Mouse (Mus musculus): ENCODE measurements around the gene Tmem108. TPM values are rescaled to one million over a fixed set of nuclear protein-coding genes. Genes with fewer than 3 reads are reported as not detected.
A peak's percentile ranks its signal among the peaks of the same experiment; 100 is the strongest.

The Tmem108 gene
- polyA plus RNA-seq, 1 experiment from 2014 or later, result 34.2 TPM

- Histone ChIP-seq H3K4me2 (replicated peaks) (no peak overlapping the region), H3K9ac (no peak overlapping the region), H3K27me3 (ENCODE audit: control insufficient read depth, insufficient read depth, low read length) (no peaks in the 10 kb centered on the region), H3K27ac (no peak overlapping the region), H3K9me3 (ENCODE audit: control insufficient read depth, low read length) (no peaks in the 10 kb centered on the region), H3K4me3 (replicated peaks; ENCODE audit: low read length) (no peak overlapping the region), H3K4me1 (replicated peaks; ENCODE audit: control insufficient read depth, insufficient read depth, low read length) (peaks cover 17% of the 10 kb centered on the region), H3K36me3 (replicated peaks; ENCODE audit: control insufficient read depth, insufficient read depth) (no peaks in the 10 kb centered on the region)
- ATAC-seq (ENCODE audit: low FRiP score), result no peak
- no peak for DNase-seq (ENCODE audit: low spot score)
- 78% methylated on average over 3 of the region's 3 CpGs for WGBS
These were observed 124.2 kb downstream of the Tmem108 start for GRCm38 (mm10) chr9:103637451-103637850.

GRCm38 (mm10) chr9:103636847-103637246 is 124.8 kb downstream of the Tmem108 start:
- Histone ChIP-seq H3K27ac (no peak overlapping the region), H3K36me3 (replicated peaks; ENCODE audit: control insufficient read depth, insufficient read depth) (no peaks in the 10 kb centered on the region), H3K4me2 (replicated peaks) (no peak overlapping the region), H3K27me3 (ENCODE audit: control insufficient read depth, insufficient read depth, low read length) (no peaks in the 10 kb centered on the region), H3K9ac (no peak overlapping the region), H3K4me1 (replicated peaks; ENCODE audit: control insufficient read depth, insufficient read depth, low read length) (peaks cover 17% of the 10 kb centered on the region), H3K4me3 (replicated peaks; ENCODE audit: low read length) (no peak overlapping the region), H3K9me3 (ENCODE audit: control insufficient read depth, low read length) (no peaks in the 10 kb centered on the region)
- DNase-seq (ENCODE audit: low spot score) (no peak), ATAC-seq (ENCODE audit: low FRiP score) (no peak)
- WGBS, result 53% methylated on average over 3 of the region's 3 CpGs

- Histone ChIP-seq H3K9ac (no peak overlapping the region), H3K27ac (no peak overlapping the region), H3K4me2 (replicated peaks) (no peak overlapping the region), H3K4me1 (replicated peaks; ENCODE audit: control insufficient read depth, insufficient read depth, low read length) (peaks cover 15% of the 10 kb centered on the region), H3K9me3 (ENCODE audit: control insufficient read depth, low read length) (no peaks in the 10 kb centered on the region), H3K27me3 (ENCODE audit: control insufficient read depth, insufficient read depth, low read length) (no peaks in the 10 kb centered on the region), H3K36me3 (replicated peaks; ENCODE audit: control insufficient read depth, insufficient read depth) (no peaks in the 10 kb centered on the region), H3K4me3 (replicated peaks; ENCODE audit: low read length) (no peak overlapping the region)
- WGBS, result 6% methylated on average over 9 of the region's 9 CpGs
- no peak for ATAC-seq (ENCODE audit: low FRiP score)
- no peak for DNase-seq (ENCODE audit: low spot score)
These were observed 132.7 kb downstream of the Tmem108 start for GRCm38 (mm10) chr9:103628861-103629469.

GRCm38 (mm10) chr9:103627404-103627900 is 134.2 kb downstream of the Tmem108 start:
- no peak overlapping the region for H3K27ac ChIP-seq
- ATAC-seq (ENCODE audit: low FRiP score) (no peak), DNase-seq (ENCODE audit: low spot score) (no peak)
- peaks cover 15% of the 10 kb centered on the region for H3K4me1 ChIP-seq (replicated peaks; ENCODE audit: control insufficient read depth, insufficient read depth, low read length)
- 86% methylated on average over 8 of the region's 8 CpGs for WGBS
- H3K9ac ChIP-seq, result no peak overlapping the region
- H3K9me3 ChIP-seq (ENCODE audit: control insufficient read depth, low read length), result no peaks in the 10 kb centered on the region
- no peak overlapping the region for H3K4me3 ChIP-seq (replicated peaks; ENCODE audit: low read length)
- no peaks in the 10 kb centered on the region for H3K36me3 ChIP-seq (replicated peaks; ENCODE audit: control insufficient read depth, insufficient read depth)
- no peaks in the 10 kb centered on the region for H3K27me3 ChIP-seq (ENCODE audit: control insufficient read depth, insufficient read depth, low read length)
- H3K4me2 ChIP-seq (replicated peaks), result no peak overlapping the region

- Histone ChIP-seq H3K27ac (no peak overlapping the region), H3K36me3 (replicated peaks; ENCODE audit: control insufficient read depth, insufficient read depth) (no peaks in the 10 kb centered on the region), H3K4me3 (replicated peaks; ENCODE audit: low read length) (no peak overlapping the region), H3K4me1 (replicated peaks; ENCODE audit: control insufficient read depth, insufficient read depth, low read length) (peaks cover 15% of the 10 kb centered on the region), H3K27me3 (ENCODE audit: control insufficient read depth, insufficient read depth, low read length) (no peaks in the 10 kb centered on the region), H3K4me2 (replicated peaks) (no peak overlapping the region), H3K9ac (no peak overlapping the region), H3K9me3 (ENCODE audit: control insufficient read depth, low read length) (no peaks in the 10 kb centered on the region)
- 87% methylated on average over 4 of the region's 4 CpGs for WGBS
- ATAC-seq (ENCODE audit: low FRiP score), result no peak
- DNase-seq (ENCODE audit: low spot score), result no peak
These were observed 135.5 kb downstream of the Tmem108 start for GRCm38 (mm10) chr9:103626156-103626555.

GRCm38 (mm10) chr9:103624649-103625048 is 137.0 kb downstream of the Tmem108 start:
- Histone ChIP-seq H3K4me1 (replicated peaks; ENCODE audit: control insufficient read depth, insufficient read depth, low read length) (peaks cover 13% of the 10 kb centered on the region), H3K27ac (no peak overlapping the region), H3K4me2 (replicated peaks) (no peak overlapping the region), H3K4me3 (replicated peaks; ENCODE audit: low read length) (no peak overlapping the region), H3K9ac (no peak overlapping the region), H3K36me3 (replicated peaks; ENCODE audit: control insufficient read depth, insufficient read depth) (no peaks in the 10 kb centered on the region), H3K27me3 (ENCODE audit: control insufficient read depth, insufficient read depth, low read length) (no peaks in the 10 kb centered on the region), H3K9me3 (ENCODE audit: control insufficient read depth, low read length) (no peaks in the 10 kb centered on the region)
- WGBS, result 56% methylated on average over 1 of the region's 1 CpGs
- ATAC-seq (ENCODE audit: low FRiP score) (peak; percentile 66; the same call in 1 of the 2 replicates), DNase-seq (ENCODE audit: low spot score) (peak; percentile 79)

- H3K4me2 ChIP-seq (replicated peaks), result no peak overlapping the region
- H3K27me3 ChIP-seq (ENCODE audit: control insufficient read depth, insufficient read depth, low read length), result no peaks in the 10 kb centered on the region
- H3K4me3 ChIP-seq (replicated peaks; ENCODE audit: low read length), result no peak overlapping the region
- H3K9me3 ChIP-seq (ENCODE audit: control insufficient read depth, low read length), result no peaks in the 10 kb centered on the region
- no peak for ATAC-seq (ENCODE audit: low FRiP score)
- no peak overlapping the region for H3K9ac ChIP-seq
- 76% methylated on average over 19 of the region's 19 CpGs for WGBS
- no peaks in the 10 kb centered on the region for H3K36me3 ChIP-seq (replicated peaks; ENCODE audit: control insufficient read depth, insufficient read depth)
- peaks cover 4% of the 10 kb centered on the region for H3K4me1 ChIP-seq (replicated peaks; ENCODE audit: control insufficient read depth, insufficient read depth, low read length)
- H3K27ac ChIP-seq, result no peak overlapping the region
- DNase-seq (ENCODE audit: low spot score), result no peak
These were observed 137.9 kb downstream of the Tmem108 start for GRCm38 (mm10) chr9:103623560-103624316.

GRCm38 (mm10) chr9:103622988-103623387 is 138.6 kb downstream of the Tmem108 start:
- ATAC-seq (ENCODE audit: low FRiP score) (no peak), DNase-seq (ENCODE audit: low spot score) (no peak)
- no peaks in the 10 kb centered on the region for H3K9me3 ChIP-seq (ENCODE audit: control insufficient read depth, low read length)
- no peaks in the 10 kb centered on the region for H3K27me3 ChIP-seq (ENCODE audit: control insufficient read depth, insufficient read depth, low read length)
- no peak overlapping the region for H3K4me2 ChIP-seq (replicated peaks)
- WGBS, result 87% methylated on average over 5 of the region's 5 CpGs
- H3K27ac ChIP-seq, result no peak overlapping the region
- no peak overlapping the region for H3K9ac ChIP-seq
- H3K4me1 ChIP-seq (replicated peaks; ENCODE audit: control insufficient read depth, insufficient read depth, low read length), result no peaks in the 10 kb centered on the region
- no peaks in the 10 kb centered on the region for H3K36me3 ChIP-seq (replicated peaks; ENCODE audit: control insufficient read depth, insufficient read depth)
- no peak overlapping the region for H3K4me3 ChIP-seq (replicated peaks; ENCODE audit: low read length)

- WGBS, result 93% methylated on average over 2 of the region's 2 CpGs
These were observed 139.8 kb downstream of the Tmem108 start for GRCm38 (mm10) chr9:103621870-103622269.

More at GRCm38 (mm10) chr9:103621870-103622269, 139.8 kb downstream of the Tmem108 start:
- no peak for ATAC-seq (ENCODE audit: low FRiP score)
- DNase-seq (ENCODE audit: low spot score), result no peak
- H3K27ac ChIP-seq, result no peak overlapping the region
- no peaks in the 10 kb centered on the region for H3K27me3 ChIP-seq (ENCODE audit: control insufficient read depth, insufficient read depth, low read length)
- no peak overlapping the region for H3K4me3 ChIP-seq (replicated peaks; ENCODE audit: low read length)
- no peaks in the 10 kb centered on the region for H3K36me3 ChIP-seq (replicated peaks; ENCODE audit: control insufficient read depth, insufficient read depth)
- no peak overlapping the region for H3K9ac ChIP-seq
- no peaks in the 10 kb centered on the region for H3K4me1 ChIP-seq (replicated peaks; ENCODE audit: control insufficient read depth, insufficient read depth, low read length)
- no peak overlapping the region for H3K4me2 ChIP-seq (replicated peaks)
- H3K9me3 ChIP-seq (ENCODE audit: control insufficient read depth, low read length), result no peaks in the 10 kb centered on the region

Data from hindbrain, embryonic 14.5 days (tissue).